Mouse (Mus musculus) olfactory bulb, adult 2 months (tissue): ENCODE results near the gene Zfp286. TPM values are rescaled to one million over a fixed set of nuclear protein-coding genes. Genes with fewer than 3 reads are reported as not detected.
A peak's percentile ranks its signal among the peaks of the same experiment; 100 is the strongest.

Experiments used
- H3K27ac ChIP-seq: fragments of 200-500 bp; 2 replicates; pipeline ENCODE4 v1.5.1; 2012; ENCODE audit warnings: low read depth, low read length; ENCODE audit not compliant: insufficient read depth
- H3K4me1 ChIP-seq: fragments of 200-500 bp; 2 replicates; pipeline ENCODE4 v1.6.1; 2012; ENCODE audit warnings: low read length; ENCODE audit not compliant: control insufficient read depth, insufficient read depth
- H3K4me3 ChIP-seq: fragments of 200-500 bp; 2 replicates; pipeline ENCODE4 v1.5.1; 2012; ENCODE audit warnings: mild to moderate bottlenecking, low read depth, low read length, moderate library complexity; ENCODE audit not compliant: insufficient read depth
- CTCF ChIP-seq: fragments of 200-500 bp; IDR thresholded peaks from 2 replicates; pipeline ENCODE4 v1.5.1; 2012; ENCODE audit warnings: low read depth, mild to moderate bottlenecking, low read length, moderate library complexity; ENCODE audit not compliant: insufficient read depth
- POLR2A ChIP-seq: fragments of 200-500 bp; IDR thresholded peaks from 2 replicates; pipeline ENCODE4 v1.6.1; 2012; ENCODE audit warnings: mild to moderate bottlenecking, low read depth, low read length, moderate library complexity; ENCODE audit not compliant: insufficient read depth
- WGBS: fragments of 180-500 bp; shearing (Covaris S2); methylation state at CpG from one replicate; pipeline ENCODE4 v1.1.7; 2018; 5-methylcytosine and 5-hydroxymethylcytosine counted together
- polyA plus RNA-seq: library from polyadenylated mRNA; stranded (reverse); fragments of >200 nt; gene quantifications from 2 replicates; pipeline ENCODE4 v1.2.4, GENCODE M21; 2012; ENCODE audit warnings: low replicate concordance; ENCODE audit not compliant: missing spikeins, insufficient read depth, insufficient read length

Zfp286 gene
- polyA plus RNA-seq, 1 experiment: not detected

DNA sequence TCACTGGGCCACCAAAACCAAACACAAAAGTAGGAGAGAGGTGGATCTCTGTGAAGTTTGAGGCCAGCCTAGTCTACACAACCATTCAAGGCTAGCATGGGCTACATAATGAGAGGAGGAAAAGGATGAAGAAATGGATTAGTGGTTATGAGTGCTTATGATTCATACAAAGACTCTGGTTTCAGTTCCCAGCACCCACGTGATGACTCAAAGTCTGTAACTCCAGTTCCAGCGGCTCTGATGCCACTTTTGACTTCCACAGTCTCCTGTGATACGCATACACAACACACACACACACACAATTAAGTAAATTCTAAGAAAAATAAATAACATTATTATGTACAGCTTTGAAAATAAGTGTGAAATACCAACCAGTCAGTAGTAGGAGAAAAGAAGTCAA lies 56.6 kb downstream of the Zfp286 start:
- no peak for TF ChIP-seq POLR2A
- TF ChIP-seq CTCF: no peak
- WGBS: 89% methylated on average over 3 of the region's 3 CpGs
- Histone ChIP-seq H3K27ac (no peak overlapping the region), H3K4me3 (no peak overlapping the region), H3K4me1 (0 out of 2 replicates have a peak, but pooled peaks cover 3% of the 10 kb centered on the region)

- Histone ChIP-seq H3K4me3 (peak overlapping the region; percentile 66), H3K4me1 (0 out of 2 replicates have a peak, but pooled peaks cover 3% of the 10 kb centered on the region), H3K27ac (peak overlapping the region; percentile 77)
- TF ChIP-seq CTCF (no peak), POLR2A (no peak)
- WGBS: 6% methylated on average over 5 of the region's 5 CpGs
These were observed 57.3 kb downstream of the Zfp286 start for GRCm38 (mm10) chr11:62732022-62732387.

GRCm38 (mm10) chr11:62731311-62732021 lies 57.8 kb downstream of the Zfp286 start, which contains the start of gene Zfp287:
Zfp287 (minus strand) TSS chr11:62731905.
- H3K4me3 ChIP-seq: peak within 1 kb of the TSS; percentile 66
- under 1% methylated on average over 48 of the region's 48 CpGs for WGBS
- TF ChIP-seq POLR2A: peak; percentile 96
- TF ChIP-seq CTCF: no peak
- H3K4me1 ChIP-seq: 0 out of 2 replicates have a peak, but pooled peaks cover 3% of the 10 kb centered on the region
- H3K27ac ChIP-seq: peak within 1 kb of the TSS; percentile 77

DNA sequence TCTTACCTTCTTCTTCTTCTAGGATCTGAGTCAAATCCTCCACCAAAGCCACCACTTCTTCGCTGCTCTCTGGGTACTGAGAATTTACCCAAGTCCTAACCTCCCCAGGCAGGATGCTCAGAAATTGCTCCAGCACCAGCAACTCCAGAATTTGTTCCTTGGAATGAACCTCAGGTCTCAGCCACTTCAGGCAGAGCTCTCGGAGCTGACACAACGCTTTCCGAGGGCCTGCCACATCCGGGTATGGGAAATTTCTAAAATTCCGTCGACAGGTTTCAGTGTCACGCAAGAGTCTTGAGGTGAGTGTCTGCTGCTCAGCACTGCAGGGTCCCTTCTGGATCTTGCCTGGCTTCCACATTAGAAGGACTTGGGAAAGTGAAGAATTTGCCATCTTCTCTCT lies 61.0 kb downstream of the Zfp286 start:
- Histone ChIP-seq H3K4me3 (no peak overlapping the region), H3K4me1 (0 out of 2 replicates have a peak, but pooled peaks cover 3% of the 10 kb centered on the region), H3K27ac (no peak overlapping the region)
- WGBS: 95% methylated on average over 8 of the region's 8 CpGs
- TF ChIP-seq POLR2A: no peak

DNA sequence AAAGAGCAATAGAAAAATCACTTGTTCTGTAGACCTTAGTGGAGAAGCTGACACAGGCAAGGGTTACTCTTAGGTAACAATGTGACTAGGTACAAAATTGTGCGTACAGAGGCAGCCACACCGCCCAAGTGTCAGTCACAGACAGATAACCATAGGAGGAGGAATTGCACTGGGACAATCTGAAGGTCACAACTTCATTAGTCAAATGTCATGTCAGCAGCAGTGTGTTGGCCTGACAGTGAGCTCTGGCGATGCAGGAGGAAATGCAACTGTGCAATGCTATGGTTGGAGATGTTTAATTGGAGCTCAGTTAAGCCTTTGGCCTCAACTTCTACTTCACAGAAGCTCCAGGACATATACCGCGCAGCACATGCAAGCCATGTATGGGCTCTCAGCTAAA lies 78.6 kb downstream of the Zfp286 start:
- Histone ChIP-seq H3K4me3 (no peak overlapping the region), H3K4me1 (no peaks in the 10 kb centered on the region), H3K27ac (no peak overlapping the region)
- no peak for TF ChIP-seq POLR2A
- no peak for TF ChIP-seq CTCF
- WGBS: 93% methylated on average over 5 of the region's 5 CpGs

DNA sequence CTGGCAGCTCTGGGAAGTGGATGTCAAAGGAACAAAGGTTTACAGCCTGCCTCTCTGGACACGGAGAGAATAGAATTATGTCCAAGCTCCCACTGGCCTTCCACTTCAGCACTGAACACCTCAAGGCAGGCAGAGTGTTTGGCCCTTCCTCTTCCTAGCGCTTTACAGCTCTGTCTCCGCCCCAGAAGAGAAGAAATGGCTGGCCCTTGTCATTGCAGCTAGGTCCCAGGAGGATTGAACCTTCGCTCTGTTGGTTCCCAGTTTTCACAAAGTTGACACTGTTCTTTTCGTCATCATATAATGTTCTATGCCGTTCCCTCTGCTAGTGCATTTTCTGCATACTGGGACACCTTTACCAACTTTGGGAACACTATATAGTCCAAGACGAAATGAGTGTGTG lies 81.0 kb downstream of the Zfp286 start:
- no peak overlapping the region for H3K4me3 ChIP-seq
- TF ChIP-seq POLR2A (no peak), CTCF (no peak)
- H3K4me1 ChIP-seq: no peaks in the 10 kb centered on the region
- 83% methylated on average over 7 of the region's 7 CpGs for WGBS
- no peak overlapping the region for H3K27ac ChIP-seq

DNA sequence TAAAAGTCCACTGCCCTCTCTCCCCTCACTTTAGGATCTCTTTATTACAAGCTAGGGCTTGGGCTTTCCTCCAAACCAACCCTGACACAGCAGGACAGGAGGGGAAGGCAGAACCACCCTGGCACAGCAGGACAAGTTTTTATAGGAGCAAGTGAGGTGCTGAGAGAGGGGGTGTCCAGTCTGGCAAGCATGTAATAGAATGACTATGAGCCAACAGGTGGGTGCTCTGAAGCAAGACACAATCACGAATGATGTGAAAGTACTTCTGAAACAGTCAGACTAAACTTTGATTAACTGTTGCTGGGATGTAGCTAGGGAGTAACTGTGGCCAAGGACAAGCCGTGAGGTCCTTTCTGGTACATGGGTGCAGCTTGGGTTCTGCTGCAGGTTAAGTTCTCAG lies 83.1 kb downstream of the Zfp286 start:
- Histone ChIP-seq H3K4me1 (no peaks in the 10 kb centered on the region), H3K27ac (no peak overlapping the region), H3K4me3 (no peak overlapping the region)
- WGBS: 77% methylated on average over 2 of the region's 2 CpGs
- no peak for TF ChIP-seq CTCF
- TF ChIP-seq POLR2A: no peak

Other genes with a start within 250 kb of the Zfp286 start
- gene Ubb, start 238.3 kb downstream of the Zfp286 start, polyA plus RNA-seq: 651 TPM in 1 of 2 replicates, not detected in the other
- gene Trpv2, start 215.0 kb downstream of the Zfp286 start, polyA plus RNA-seq: not detected in 2 replicates
- gene Lrrc75a, start 140.9 kb downstream of the Zfp286 start, polyA plus RNA-seq: not detected in 2 replicates
- not detected in 2 replicates for gene Mmgt2, start 140.8 kb downstream of the Zfp286 start, polyA plus RNA-seq
- not detected in 2 replicates for gene Zfp287, start 57.6 kb downstream of the Zfp286 start, polyA plus RNA-seq
- not detected in 2 replicates for gene Gm10428, start 36.4 kb downstream of the Zfp286 start, polyA plus RNA-seq
- not detected in 2 replicates for gene Trim16, start 30.8 kb upstream of the Zfp286 start, polyA plus RNA-seq
- gene Fbxw10, start 57.6 kb upstream of the Zfp286 start, polyA plus RNA-seq: not detected in 2 replicates
- not detected in 2 replicates for gene Tvp23b, start 90.0 kb upstream of the Zfp286 start, polyA plus RNA-seq
- not detected in 2 replicates for gene Cdrt4, start 161.7 kb upstream of the Zfp286 start, polyA plus RNA-seq